Mouse (Mus musculus): ENCODE data around the gene Gclc.
"Not testable (repeated sequence)": the region's sequence is repeated elsewhere in the genome, so short reads cannot be mapped to it uniquely, and the experiment has no call there.

Gclc gene

GRCm38 (mm10) chr9:77746315-77746714, 8.0 kb upstream of the Gclc start:
- DNase-seq (ENCODE audit: low spot score in 2 of 2): no peak

GRCm38 (mm10) chr9:77748292-77748691, 6.0 kb upstream of the Gclc start:
- not testable (repeated sequence) for DNase-seq (ENCODE audit: low spot score in 2 of 2)

- peak; percentile 97 for DNase-seq (ENCODE audit: low spot score in 2 of 2)
Measured at GRCm38 (mm10) chr9:77750133-77751060, 3.9 kb upstream of the Gclc start.

DNA sequence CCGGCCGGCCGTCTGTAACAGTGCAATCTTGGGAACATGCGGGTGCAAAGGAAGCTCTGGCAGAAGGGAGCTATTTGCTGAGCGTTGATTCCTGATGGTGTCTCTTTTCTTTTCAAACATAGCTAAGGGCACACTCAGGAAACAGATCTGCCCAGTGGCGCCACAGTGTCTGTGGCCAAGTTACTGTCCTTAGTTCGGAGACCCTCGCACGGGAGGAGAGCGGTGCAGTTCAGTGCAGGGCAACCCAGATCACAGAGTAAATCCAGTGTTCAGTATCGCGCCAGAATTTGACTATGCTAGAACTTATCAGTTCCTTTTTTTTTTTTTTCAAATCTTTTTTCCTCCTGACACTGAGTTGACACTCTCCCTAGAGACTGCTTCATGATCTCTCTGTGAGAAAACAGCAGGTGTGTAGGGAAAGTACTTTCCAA, 3.2 kb upstream of the Gclc start:
- peak in 1 of 2 experiments; percentile 38 for DNase-seq (ENCODE audit: low spot score in 2 of 2)

DNA sequence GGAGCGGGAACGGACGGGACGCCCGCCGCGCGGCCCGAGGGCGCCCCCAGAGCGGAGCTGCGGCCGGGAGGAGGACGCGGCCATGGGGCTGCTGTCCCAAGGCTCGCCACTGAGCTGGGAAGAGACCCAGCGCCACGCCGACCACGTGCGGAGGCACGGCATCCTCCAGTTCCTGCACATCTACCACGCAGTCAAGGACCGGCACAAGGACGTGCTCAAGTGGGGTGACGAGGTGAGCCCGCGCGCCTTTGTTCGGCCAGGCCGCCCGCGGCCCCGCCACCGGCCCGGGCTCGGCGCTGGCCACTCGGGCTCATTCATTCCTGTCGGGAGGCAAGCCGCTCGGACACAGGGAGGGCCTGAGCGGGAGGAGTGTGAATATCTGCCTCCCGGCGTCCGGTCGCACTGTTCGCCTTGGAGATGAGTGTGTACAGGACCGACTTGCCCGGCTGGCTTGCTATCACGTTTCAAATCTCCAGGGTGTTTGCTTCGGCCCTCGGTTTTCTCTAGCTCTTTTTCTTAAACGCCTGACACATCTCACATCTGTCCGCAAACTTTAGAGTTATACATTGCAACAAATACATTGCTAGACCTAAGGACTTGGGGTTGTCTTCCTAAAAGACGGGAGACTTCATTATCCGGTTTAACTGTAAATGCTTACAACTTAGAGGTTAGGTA, 530 bp downstream of the Gclc start:
- peak in 1 of 2 experiments; percentile 52 for DNase-seq (ENCODE audit: low spot score in 2 of 2)

DNA sequence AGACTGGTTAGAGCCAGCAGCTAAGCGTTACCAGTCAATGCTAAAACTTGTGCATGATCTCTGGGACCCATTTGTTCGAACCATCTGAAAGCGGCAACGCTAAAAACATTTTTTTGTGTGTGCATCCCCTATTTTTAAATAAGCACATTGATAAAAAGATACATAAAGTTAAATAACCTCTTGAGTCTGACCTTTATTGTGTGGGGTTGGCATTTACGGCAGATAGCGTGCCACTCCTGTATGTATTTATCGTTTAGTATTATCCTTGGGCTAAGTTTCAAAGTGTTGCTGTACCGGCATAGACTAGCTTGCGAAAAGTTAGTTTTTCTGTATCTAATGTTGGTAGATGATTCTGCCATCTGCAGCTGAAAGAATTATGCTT, 1.1 kb downstream of the Gclc start:
- no peak for DNase-seq (ENCODE audit: low spot score in 2 of 2)

DNA sequence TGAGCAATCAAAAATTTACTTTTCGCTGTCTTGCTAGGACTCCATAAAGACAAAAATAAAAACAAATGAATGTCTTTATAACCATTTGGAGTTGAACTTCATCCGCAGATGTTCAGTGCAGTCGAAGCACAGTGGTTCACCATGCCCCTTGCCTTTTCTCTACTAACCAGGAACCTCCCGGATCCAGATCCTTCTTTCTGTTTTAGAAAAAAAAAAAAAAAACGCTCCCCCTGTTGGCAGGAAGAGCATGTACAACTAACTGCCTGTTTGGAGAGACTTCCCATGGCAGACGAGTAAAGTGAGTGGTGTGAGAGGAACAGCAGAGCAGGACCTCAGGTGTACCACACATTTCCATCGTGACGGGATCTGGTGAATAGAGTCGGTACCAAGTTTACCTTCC, 1.7 kb downstream of the Gclc start:
- DNase-seq (ENCODE audit: low spot score in 2 of 2): no peak

DNA sequence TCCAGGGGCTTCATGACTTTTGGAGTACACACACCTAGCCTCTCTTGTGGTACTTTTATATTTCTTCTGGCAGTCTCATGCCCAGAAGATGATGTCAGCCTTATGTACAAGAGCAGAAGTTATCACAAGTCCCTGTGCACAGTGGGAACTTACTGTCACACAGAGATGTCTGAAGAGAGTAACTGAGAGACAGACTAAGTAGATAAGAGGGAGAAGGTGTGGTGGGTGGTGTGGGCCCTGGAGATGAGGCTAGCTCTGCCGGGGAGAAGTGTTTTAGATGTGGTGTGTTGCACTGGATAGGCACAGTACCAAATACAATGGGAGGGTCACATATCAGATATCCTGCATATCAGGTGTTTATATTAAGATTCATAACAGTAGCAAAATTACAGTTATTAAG, 3.0 kb downstream of the Gclc start:
- DNase-seq (ENCODE audit: low spot score in 2 of 2): no peak

GRCm38 (mm10) chr9:77758481-77758880, 4.1 kb downstream of the Gclc start:
- no peak for DNase-seq (ENCODE audit: low spot score in 2 of 2)

DNA sequence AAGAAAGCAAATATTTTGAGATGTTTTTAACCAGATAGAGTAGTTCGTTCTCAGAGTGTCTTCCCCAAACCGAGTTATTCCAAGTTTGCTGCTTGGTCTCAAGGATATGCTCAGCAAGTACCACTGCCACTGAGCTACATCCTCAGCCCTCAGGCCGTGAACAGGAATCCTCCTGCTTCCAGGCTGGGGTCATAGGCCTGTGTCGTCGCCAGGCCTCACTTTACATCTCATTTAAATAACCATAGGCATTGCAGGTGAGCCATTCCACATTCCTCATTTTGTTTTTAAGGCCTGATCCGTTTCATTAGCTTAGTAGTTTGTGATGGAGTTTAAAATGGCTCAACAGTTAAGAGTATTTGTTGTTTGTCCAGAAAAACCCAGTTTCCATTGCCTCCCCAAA, 4.8 kb downstream of the Gclc start:
- no peak for DNase-seq (ENCODE audit: low spot score in 2 of 2)

DNA sequence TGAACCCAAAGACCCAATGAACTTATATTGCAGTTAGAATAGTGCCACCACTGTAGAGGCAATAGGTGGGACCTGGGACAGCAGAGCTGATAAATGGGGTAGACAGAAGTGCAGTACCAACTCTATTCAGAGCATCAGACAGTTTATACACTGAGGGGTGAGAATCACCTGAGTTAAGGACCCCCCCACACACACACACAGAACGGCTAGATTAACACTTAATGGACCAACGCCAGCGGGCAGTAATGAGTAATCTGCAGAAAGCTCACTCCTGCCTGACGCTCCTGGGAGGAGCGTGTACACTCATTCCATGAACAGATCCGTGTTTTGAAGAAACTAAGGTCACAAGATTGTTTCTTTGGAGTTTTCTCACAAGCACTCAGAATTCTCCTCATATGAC, 5.4 kb downstream of the Gclc start:
- DNase-seq (ENCODE audit: low spot score in 2 of 2): no peak

DNA sequence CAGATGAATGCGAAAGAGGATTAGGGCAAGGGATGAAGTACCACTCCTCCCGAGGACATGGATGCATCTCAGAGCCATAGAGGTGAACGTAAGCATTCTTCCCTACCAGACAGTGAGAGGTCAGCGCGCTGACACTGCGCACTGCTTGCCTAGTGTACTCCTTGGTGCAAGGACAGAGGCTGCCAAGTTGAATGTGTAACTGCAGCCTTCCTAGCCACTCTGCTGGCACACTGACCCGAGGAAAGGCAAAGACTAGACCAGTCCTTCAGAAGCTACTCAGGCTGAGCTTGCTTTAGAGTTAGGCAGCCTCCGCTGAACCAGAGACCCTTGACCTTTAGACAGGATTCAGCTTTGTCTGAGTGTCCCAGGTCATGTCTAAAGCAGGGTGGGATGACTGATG, 11.9 kb downstream of the Gclc start:
- no peak for DNase-seq (ENCODE audit: low spot score in 2 of 2)

- no peak for DNase-seq (ENCODE audit: low spot score in 2 of 2)
Measured at GRCm38 (mm10) chr9:77766767-77767166, 12.4 kb downstream of the Gclc start.

DNA sequence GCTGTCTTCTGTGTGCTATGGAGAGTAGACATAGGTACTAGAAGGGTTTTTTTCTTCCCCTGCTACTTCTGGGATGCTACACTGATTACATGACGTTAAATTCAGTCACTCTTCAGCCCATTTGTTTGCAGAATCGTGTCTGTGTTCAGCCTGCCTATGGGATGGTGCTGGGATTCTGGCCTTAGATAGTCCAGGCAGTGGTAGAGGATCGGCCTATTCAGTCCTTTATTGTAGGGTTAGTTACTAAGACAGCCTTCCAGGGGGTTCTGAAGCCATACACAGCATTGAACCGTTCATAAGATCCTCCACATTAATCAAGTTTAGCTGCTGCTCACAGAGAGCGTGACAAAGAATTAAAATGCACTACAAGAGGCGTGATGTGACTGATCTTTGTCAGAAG, 16.6 kb downstream of the Gclc start:
- no peak for DNase-seq (ENCODE audit: low spot score in 2 of 2)

DNA sequence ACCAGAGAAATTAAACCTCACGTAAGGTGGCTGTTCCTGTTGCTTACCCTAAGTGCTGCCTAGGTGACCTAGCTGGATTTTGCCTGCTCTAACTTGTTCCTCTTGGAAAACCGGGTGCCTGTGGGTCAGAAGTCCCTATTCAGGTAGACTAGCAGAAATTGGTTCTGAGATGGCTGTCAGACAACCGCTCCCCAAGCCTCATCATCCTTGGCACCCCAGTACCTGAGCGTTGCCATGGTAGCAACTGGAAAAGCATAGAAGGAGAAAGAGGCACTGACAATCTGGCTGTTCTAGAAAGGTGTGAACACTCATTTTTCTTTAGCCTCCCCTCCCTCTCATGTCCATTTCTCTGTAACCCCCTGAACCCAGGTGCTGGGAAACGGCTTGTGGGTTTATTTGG, 17.0 kb downstream of the Gclc start:
- no peak for DNase-seq (ENCODE audit: low spot score in 2 of 2)

GRCm38 (mm10) chr9:77771765-77772383, 17.5 kb downstream of the Gclc start:
- no peak for DNase-seq (ENCODE audit: low spot score in 2 of 2)

DNA sequence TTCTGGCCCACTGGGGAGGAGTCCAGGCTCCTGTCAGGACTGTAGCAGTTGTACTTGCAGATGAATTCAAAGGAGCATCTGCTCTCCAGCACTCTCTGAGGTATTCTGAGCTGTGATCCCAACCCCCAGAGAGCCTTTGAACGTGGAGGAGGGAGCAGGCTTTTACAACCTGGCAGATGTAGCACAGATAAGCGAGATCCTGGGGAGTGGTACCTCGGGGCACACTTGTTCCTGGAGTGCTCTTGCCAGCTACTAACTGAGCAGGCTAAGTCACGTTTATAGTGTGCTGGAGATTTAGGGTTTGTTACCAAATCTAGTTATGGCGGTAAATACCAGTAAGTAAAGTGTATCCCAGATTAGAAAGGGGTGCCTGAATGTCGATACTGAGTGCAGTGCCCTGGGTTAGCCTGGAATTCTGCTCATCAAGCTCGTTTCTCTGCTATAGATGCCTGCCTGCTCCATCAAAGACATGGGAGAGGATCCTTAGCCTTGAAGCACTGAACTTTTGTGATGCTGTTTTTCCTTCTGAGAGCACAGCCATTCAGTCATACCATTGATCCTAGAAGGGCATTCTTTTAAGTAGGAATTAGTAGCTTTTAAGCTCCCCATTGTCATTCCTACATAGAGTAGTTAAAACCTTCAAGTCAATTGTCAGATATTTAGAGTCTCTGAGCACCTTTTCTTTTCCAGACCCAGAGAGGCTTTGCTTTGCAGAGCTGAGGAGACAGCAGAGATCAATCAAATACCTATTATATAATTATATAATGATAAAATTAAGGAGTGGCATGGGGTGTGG, 22.6 kb downstream of the Gclc start:
- no peak for DNase-seq (ENCODE audit: low spot score in 2 of 2)

GRCm38 (mm10) chr9:77777622-77778021, 23.3 kb downstream of the Gclc start:
- no peak for DNase-seq (ENCODE audit: low spot score in 2 of 2)

GRCm38 (mm10) chr9:77779711-77780110, 25.4 kb downstream of the Gclc start:
- DNase-seq (ENCODE audit: low spot score in 2 of 2): no peak

DNA sequence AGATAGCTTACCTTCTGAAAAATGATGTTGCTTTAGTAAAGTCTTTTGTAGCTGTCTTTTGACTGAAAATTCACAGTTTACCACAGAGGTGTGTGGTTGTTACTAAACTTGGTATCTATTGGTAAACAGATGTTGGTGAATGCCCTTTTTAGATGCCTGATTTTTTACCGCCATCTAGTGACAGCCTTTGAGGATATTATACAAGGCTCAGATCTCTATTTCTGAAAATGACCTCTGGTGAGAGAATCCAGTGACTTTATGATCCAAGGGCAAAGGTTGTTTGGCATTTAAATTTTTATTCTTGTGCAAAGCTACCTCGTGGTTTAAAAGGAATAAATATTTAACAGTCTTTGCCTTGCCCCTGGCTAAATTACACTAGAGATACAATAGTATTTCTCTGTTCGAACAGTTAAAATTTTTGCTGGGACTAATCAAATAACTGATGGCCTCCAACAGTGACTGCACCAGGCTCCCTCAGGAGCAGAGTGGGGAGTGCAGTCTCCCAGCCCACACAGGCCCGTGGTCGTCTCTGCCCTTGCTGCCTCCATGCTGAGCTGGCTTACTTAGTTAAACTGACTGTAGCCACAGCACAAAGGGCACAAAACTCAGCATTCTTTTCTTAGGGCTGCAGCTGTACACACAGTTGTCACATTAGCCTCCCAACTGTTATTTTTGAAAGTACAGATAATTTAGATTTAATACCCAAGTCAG, 27.3 kb downstream of the Gclc start:
- no peak for DNase-seq (ENCODE audit: low spot score in 2 of 2)

GRCm38 (mm10) chr9:77782201-77782600, 27.9 kb downstream of the Gclc start:
- no peak for DNase-seq (ENCODE audit: low spot score in 2 of 2)
